Comparison of ENCODE assay signal across 8 mouse cellular contexts in the genomic region with DNA sequence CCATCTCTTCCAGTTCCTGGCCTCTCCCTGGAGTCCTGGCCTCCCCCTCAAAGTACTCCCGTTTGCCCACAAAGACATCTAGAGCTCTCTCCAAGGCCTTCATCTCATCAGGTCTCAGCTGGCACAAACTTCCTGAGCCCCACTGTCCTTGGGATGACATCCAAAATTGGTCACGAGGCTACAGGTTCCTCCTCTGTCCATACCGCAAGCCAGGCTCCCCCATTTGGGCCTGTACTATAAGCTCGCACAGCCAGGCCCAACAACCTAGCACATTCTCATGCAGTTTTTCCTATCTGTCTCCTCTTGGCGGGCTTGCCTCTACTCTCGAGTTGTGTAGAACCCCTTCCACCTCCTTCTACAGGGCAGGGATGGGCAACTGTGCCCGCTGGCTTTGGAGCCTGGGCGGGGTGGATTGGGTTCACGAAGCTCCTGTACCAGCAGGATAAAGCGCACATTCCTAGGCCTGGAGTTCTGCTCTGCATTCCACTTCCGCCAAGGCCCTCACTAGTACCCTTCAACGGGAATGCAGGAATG. TPM values are rescaled to one million over a fixed set of nuclear protein-coding genes. Genes with fewer than 3 reads are reported as not detected.
DNase-seq lines count a peak whose midpoint lies in the region; ATAC-seq and TF ChIP-seq lines count a peak whose summit lies in the region.

No protein-coding gene starts in this region.

- no peaks in the 10 kb centered on the region for H3K27me3 ChIP-seq in forebrain, postnatal 0 days (ENCODE audit: insufficient read depth, low read length)
- peaks cover 73% of the 10 kb centered on the region for H3K27me3 ChIP-seq in liver, embryonic 12.5 days (replicated peaks)

- H3K4me1 ChIP-seq in forebrain, postnatal 0 days (ENCODE audit: insufficient read depth): peaks cover 15% of the 10 kb centered on the region
- peaks cover 17% of the 10 kb centered on the region for H3K4me1 ChIP-seq in liver, embryonic 12.5 days

- peak; percentile 69 for DNase-seq in ovary, adult 18-20 months (ENCODE audit: low spot score)
- DNase-seq in ovary, postnatal 10 days (ENCODE audit: low spot score): no peak
- DNase-seq in forebrain, postnatal 0 days: no peak
- DNase-seq in testis, postnatal 10 days (ENCODE audit: low spot score): peak; percentile 67
- no peak for DNase-seq in thymus, postnatal 0 days (ENCODE audit: low spot score)

- peak overlapping the region; percentile 90 for H3K9ac ChIP-seq in forebrain, postnatal 0 days
- H3K9ac ChIP-seq in liver, embryonic 12.5 days: peak overlapping the region; percentile 39

- no peak for TF ChIP-seq CTCF in forebrain, postnatal 0 days (IDR thresholded peaks at IDR 0.05; ENCODE audit: low read depth)

- H3K4me2 ChIP-seq in forebrain, postnatal 0 days (ENCODE audit: low read depth): peak overlapping the region; percentile 93
- peak overlapping the region; percentile 84 for H3K4me2 ChIP-seq in liver, embryonic 12.5 days

- peak overlapping the region; percentile 36; the same call in 1 of the 2 replicates for H3K27ac ChIP-seq in forebrain, postnatal 0 days (ENCODE audit: low read depth, low read length)
- H3K27ac ChIP-seq in liver, embryonic 12.5 days: peak overlapping the region; percentile 71

- 0 out of 2 replicates have a peak, but pooled peaks cover 7% of the 10 kb centered on the region for H3K36me3 ChIP-seq in forebrain, postnatal 0 days (ENCODE audit: insufficient read depth)
- peaks cover 4% of the 10 kb centered on the region; the same call in 1 of the 2 replicates for H3K36me3 ChIP-seq in liver, embryonic 12.5 days

- no peaks in the 10 kb centered on the region for H3K9me3 ChIP-seq in forebrain, postnatal 0 days (ENCODE audit: low read length)
- no peaks in the 10 kb centered on the region for H3K9me3 ChIP-seq in liver, embryonic 12.5 days (replicated peaks)

- no peak for ATAC-seq in forebrain, postnatal 0 days
- ATAC-seq in liver, embryonic 12.5 days: peak; percentile 2; the same call in 1 of the 2 replicates
- ATAC-seq in granulocyte monocyte progenitor cell, adult 5-6 weeks (replicated peaks; ENCODE audit: poor library complexity, severe bottlenecking): no peak
- ATAC-seq in monocyte, adult 5-6 weeks (replicated peaks; ENCODE audit: insufficient number of reproducible peaks, low FRiP score, low TSS enrichment, poor library complexity, severe bottlenecking): no peak

- WGBS in forebrain, postnatal 0 days: 42% methylated on average over 12 of the region's 12 CpGs
- 43% methylated on average over 12 of the region's 12 CpGs for WGBS in liver, embryonic 12.5 days (ENCODE audit: insufficient replicate concordance)

- H3K4me3 ChIP-seq in forebrain, postnatal 0 days (ENCODE audit: low read depth, low read length): peak overlapping the region; percentile 84
- H3K4me3 ChIP-seq in liver, embryonic 12.5 days: peak overlapping the region; percentile 64

RNA-seq across cellular contexts. Expression of a gene that starts 0.7 kb away (rescaled TPM):
- 67.0 and 86.7 TPM in 2 replicates for total RNA-seq in forebrain, postnatal 0 days (2014; rRNA removed)
- polyA plus RNA-seq in forebrain, postnatal 0 days (2015; fragmentation: Nextera tagmentation; extraction: Ambion mirVana): 22.4 and 31.6 TPM in 2 replicates
- polyA plus RNA-seq in liver, embryonic 12.5 days (2016; fragmentation: Nextera tagmentation; extraction: Ambion mirVana): 5.0 and 5.2 TPM in 2 replicates
- 1.6 and 9.2 TPM in 2 replicates for total RNA-seq in granulocyte monocyte progenitor cell, adult 5-6 weeks (2014; fragmentation: Nextera tagmentation)
- total RNA-seq in granulocyte monocyte progenitor cell, adult 5-6 weeks (2017): 0.56 and 1.2 TPM in 2 replicates
- 0.29 to 0.43 TPM in 2 of 3 replicates, not detected in the other for total RNA-seq in monocyte, adult 5-6 weeks (2017)
- 4.3 and 4.9 TPM in 2 replicates for polyA plus RNA-seq in thymus, postnatal 0 days (2015; fragmentation: Nextera tagmentation; extraction: Ambion mirVana)

RNA-seq across cellular contexts. Expression of a gene that starts 39.5 kb away (rescaled TPM):
- total RNA-seq in forebrain, postnatal 0 days (2014; rRNA removed): 6.2 and 7.3 TPM in 2 replicates
- 8.0 and 8.1 TPM in 2 replicates for polyA plus RNA-seq in forebrain, postnatal 0 days (2015; fragmentation: Nextera tagmentation; extraction: Ambion mirVana)
- polyA plus RNA-seq in liver, embryonic 12.5 days (2016; fragmentation: Nextera tagmentation; extraction: Ambion mirVana): 7.9 and 8.0 TPM in 2 replicates
- 39.4 and 92.1 TPM in 2 replicates for total RNA-seq in granulocyte monocyte progenitor cell, adult 5-6 weeks (2014; fragmentation: Nextera tagmentation)
- total RNA-seq in granulocyte monocyte progenitor cell, adult 5-6 weeks (2017): 21.1 and 25.4 TPM in 2 replicates
- 311 to 369 TPM (median 334 TPM) in 3 replicates for total RNA-seq in monocyte, adult 5-6 weeks (2017)
- polyA plus RNA-seq in thymus, postnatal 0 days (2015; fragmentation: Nextera tagmentation; extraction: Ambion mirVana): 46.2 and 49.3 TPM in 2 replicates

RNA-seq across cellular contexts. Expression of a gene that starts 42.3 kb away (rescaled TPM):
- total RNA-seq in forebrain, postnatal 0 days (2014; rRNA removed): 1.0 and 3.5 TPM in 2 replicates
- polyA plus RNA-seq in forebrain, postnatal 0 days (2015; fragmentation: Nextera tagmentation; extraction: Ambion mirVana): 0.77 and 1.2 TPM in 2 replicates
- polyA plus RNA-seq in liver, embryonic 12.5 days (2016; fragmentation: Nextera tagmentation; extraction: Ambion mirVana): 1.0 and 1.2 TPM in 2 replicates
- 1.0 and 5.4 TPM in 2 replicates for total RNA-seq in granulocyte monocyte progenitor cell, adult 5-6 weeks (2014; fragmentation: Nextera tagmentation)
- total RNA-seq in granulocyte monocyte progenitor cell, adult 5-6 weeks (2017): 0.82 and 1.3 TPM in 2 replicates
- total RNA-seq in monocyte, adult 5-6 weeks (2017): 4.3 to 8.3 TPM (median 5.6 TPM) in 3 replicates
- polyA plus RNA-seq in thymus, postnatal 0 days (2015; fragmentation: Nextera tagmentation; extraction: Ambion mirVana): 2.6 and 2.8 TPM in 2 replicates

RNA-seq across cellular contexts. Expression of a gene that starts 46.3 kb away (rescaled TPM):
- 213 and 215 TPM in 2 replicates for total RNA-seq in forebrain, postnatal 0 days (2014; rRNA removed)
- 117 TPM in 2 replicates for polyA plus RNA-seq in forebrain, postnatal 0 days (2015; fragmentation: Nextera tagmentation; extraction: Ambion mirVana)
- 76.6 and 81.8 TPM in 2 replicates for polyA plus RNA-seq in liver, embryonic 12.5 days (2016; fragmentation: Nextera tagmentation; extraction: Ambion mirVana)
- total RNA-seq in granulocyte monocyte progenitor cell, adult 5-6 weeks (2014; fragmentation: Nextera tagmentation): 118 and 134 TPM in 2 replicates
- 73.9 and 101 TPM in 2 replicates for total RNA-seq in granulocyte monocyte progenitor cell, adult 5-6 weeks (2017)
- 151 to 190 TPM (median 176 TPM) in 3 replicates for total RNA-seq in monocyte, adult 5-6 weeks (2017)
- 60.8 and 80.4 TPM in 2 replicates for polyA plus RNA-seq in thymus, postnatal 0 days (2015; fragmentation: Nextera tagmentation; extraction: Ambion mirVana)

Comparison
In these comparisons a context has a peak if more than half of its experiments do, and no peak if none do; other contexts are left out.
1. DNase-seq: peak in ovary, adult 18-20 months (single experiment) and testis, postnatal 10 days (single experiment); none in ovary, postnatal 10 days (single experiment), forebrain, postnatal 0 days (single experiment) and thymus, postnatal 0 days (single experiment).